Mouse (Mus musculus) lung, postnatal 0 days (tissue): ENCODE measurements around the gene Asb2.

Experiments used
- CTCF ChIP-seq: IDR thresholded peaks from 2 replicates; pipeline ENCODE4 v1.5.1; 2016; ENCODE audit warnings: antibody characterized with exemption, mild to moderate bottlenecking
- EP300 ChIP-seq: IDR thresholded peaks from 2 replicates; pipeline ENCODE4 v1.6.1; 2016; ENCODE audit warnings: antibody characterized with exemption, mild to moderate bottlenecking, control low read depth

DNA sequence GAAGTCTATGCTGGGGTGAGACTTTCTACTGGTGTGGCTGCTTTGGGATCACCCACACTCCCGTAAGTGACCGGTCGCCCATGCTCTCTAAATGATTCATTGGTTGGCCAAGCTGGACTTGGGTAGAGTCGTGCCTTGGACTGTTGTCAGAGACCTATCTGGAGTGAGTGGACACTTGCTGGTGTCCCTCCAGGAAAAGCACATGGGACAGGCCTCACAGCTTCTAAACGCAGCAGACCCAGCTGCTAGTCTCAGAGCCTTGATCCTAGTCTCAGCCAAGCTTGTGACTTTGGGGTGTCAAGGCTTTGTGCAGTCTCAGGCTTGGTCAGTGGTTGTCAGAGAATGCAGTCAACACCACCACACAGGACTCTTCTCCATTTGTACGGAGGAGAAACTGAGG lies 3.1 kb downstream of the Asb2 start:
- TF ChIP-seq CTCF, result no peak
- no peak for TF ChIP-seq EP300
